Mouse (Mus musculus): ENCODE results near the gene Nsrp1. TPM values are rescaled to one million over a fixed set of nuclear protein-coding genes. Genes with fewer than 3 reads are reported as not detected.

The Nsrp1 gene
- polyA plus RNA-seq (2012; fragmentation: generic; extraction: Trizol): 1 to 10 TPM; 1.4 to 4.4 TPM

DNA sequence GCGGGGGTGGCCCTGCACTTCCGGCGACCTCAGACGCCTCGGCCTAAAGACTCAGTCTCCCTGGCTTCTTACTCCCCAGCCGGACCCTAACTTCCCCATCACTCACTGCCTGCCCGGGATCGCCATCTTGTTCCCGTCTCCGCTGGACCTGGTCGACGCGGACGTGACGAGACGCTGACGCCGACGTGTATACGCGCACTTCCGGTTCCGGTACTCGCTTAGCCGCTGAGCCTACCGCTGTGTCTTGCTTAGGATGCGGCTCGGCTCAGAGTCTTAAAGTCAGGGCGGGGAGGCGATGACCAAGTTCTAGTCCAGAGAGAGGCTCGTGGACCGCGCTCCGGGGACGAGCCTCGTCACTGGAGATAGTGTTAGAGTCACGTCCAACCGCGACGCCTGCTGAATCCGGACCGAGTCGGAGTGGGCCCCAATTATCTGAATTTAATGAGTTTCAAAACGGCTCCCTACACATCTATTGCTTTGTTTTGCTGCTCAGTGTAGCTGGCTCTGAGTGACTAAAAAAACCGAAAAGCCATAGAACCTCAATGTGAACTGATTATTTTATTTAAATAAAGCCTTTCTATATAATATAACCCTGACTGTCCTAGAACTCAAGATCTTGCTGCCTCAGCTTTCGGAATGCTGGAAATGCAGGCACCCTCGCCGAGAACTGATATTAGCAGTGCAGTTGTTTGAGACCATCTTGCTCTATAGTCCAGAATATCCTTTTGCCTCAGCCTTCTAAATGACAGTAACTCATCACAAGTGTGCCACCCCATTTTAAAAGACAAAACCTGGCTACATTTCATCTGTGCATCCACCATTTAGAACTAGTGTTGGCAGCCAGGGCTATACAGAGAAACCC, at the start of gene Nsrp1:
Nsrp1 (minus strand) TSS at position 163 of the 862 bp plus-strand sequence.

DNA sequence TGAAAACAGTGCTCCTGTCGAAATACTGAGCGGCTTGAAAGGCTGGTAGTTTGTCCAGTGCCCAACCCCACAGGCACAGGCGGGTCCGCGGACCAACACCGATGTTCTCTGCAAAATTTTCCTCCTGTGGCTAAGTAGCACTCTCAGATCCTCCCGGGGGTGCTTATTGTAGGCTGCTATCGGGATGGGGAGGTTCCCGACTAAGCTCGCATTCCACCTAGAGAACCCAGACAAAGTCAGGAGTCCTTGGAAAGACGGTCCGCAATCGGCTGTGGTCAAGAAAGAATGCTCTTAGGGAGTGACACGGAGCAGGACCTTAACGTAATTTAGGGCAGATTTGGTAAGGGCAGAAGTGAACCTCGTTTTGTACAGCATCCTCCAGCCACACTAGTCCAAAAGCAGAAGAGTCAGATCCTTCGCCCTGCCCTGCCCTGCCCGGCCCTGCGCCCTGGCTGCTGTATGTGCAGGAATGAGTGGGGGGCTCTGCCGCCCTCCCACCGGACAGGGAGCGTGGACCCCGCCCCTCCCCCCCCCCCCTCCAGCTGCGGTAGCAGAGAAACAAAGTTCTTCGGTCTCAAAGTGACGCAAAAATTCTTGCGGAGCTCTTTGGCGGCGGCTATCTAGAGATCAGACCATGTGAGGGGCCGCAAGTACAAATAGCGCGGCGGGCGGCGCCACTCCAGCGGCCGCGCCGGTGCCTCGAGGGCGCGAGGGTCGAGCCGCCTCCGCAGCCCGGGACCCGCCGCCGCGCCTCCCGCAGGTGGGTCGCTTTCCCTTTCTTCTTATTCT, 80.1 kb downstream of the Nsrp1 start, which contains the start of gene Slc6a4:
Slc6a4 (plus strand) TSS at position 688 of the 789 bp plus-strand sequence.

Other genes with a start within 250 kb of the Nsrp1 start
- 10 to 100 TPM in 1 of 2 experiments, under 1 TPM in 1; 0.84 to 16.2 TPM for gene Cpd, start 231.4 kb downstream of the Nsrp1 start, polyA plus RNA-seq (2012; fragmentation: generic; extraction: Trizol)
- gene Tmigd1, start 176.3 kb downstream of the Nsrp1 start, polyA plus RNA-seq (2012; fragmentation: generic; extraction: Trizol): under 1 TPM in 1 of 2 experiments, not detected in 1; 0.18 TPM
- 10 to 100 TPM; 13.3 to 65.1 TPM for gene Blmh, start 153.6 kb downstream of the Nsrp1 start, polyA plus RNA-seq (2012; fragmentation: generic; extraction: Trizol)
- gene Slc6a4, start 79.8 kb downstream of the Nsrp1 start, polyA plus RNA-seq (2012; fragmentation: generic; extraction: Trizol): under 1 TPM; 0.04 to 0.05 TPM
- gene Efcab5, start 110.5 kb upstream of the Nsrp1 start, polyA plus RNA-seq (2012; fragmentation: generic; extraction: Trizol): under 1 TPM; 0.01 to 0.26 TPM
- 1 to 10 TPM in 1 of 2 experiments, under 1 TPM in 1; 0.30 to 1.7 TPM for gene Ssh2, start 137.9 kb upstream of the Nsrp1 start, polyA plus RNA-seq (2012; fragmentation: generic; extraction: Trizol)

Data from C3H10T1/2 (cell line).